10 mouse cellular contexts compared by ENCODE assay signal in the genomic region with DNA sequence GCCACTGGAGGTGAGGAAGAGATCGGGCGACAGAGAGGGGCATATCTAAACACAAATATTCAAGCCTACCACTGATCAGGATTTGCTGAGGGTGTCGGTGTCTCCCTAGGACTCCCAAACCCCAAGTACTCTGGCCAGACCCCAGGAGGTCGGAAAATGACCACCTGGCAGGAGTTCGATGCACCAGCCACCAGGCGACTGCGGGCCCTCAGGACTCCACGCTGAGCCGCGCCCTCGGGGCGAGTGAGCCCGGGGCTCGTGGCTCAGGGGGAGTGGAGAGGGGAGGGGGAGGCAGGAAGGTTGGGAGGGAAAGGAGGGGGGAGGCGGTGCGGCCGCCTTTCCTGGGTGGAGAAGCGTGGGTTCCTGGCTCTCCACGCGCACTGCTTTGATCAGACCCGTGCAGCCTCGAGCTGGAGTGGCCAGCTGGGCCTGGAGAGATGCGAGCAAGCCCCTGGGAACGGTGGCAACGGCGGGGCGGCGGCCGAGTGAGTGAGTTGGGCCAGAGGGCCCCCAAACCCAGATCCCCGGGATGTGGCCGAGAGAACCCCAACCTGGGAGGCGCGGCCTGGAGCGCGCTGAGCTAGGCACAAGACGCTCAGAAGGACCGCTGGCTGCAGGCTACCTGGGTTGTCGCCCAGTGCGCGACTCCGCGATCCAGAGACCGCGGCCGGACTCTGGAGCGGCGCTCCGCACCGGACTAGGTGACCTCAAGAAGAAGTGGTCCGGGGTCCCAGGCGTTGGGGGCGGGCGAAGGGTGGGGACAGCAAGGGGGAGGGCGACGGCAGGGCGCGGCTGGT. TPM values are rescaled to one million over a fixed set of nuclear protein-coding genes. Genes with fewer than 3 reads are reported as not detected.
DNase-seq lines count a peak whose midpoint lies in the region; ATAC-seq and TF ChIP-seq lines count a peak whose summit lies in the region.
"Had no signal": no experiment of that assay in that cellular context is flagged by ENCODE, and none has a peak within 500 bp of the region (broad histone marks: within the 10 kb centered on the region; RNA-seq: fewer than 3 reads in every experiment).

No protein-coding gene starts in this region.

- peaks cover 35% of the 10 kb centered on the region for H3K4me1 ChIP-seq in heart, embryonic 10.5 days
- peaks cover 0 to 8% of the 10 kb centered on the region in 2 experiments; a peak in 1 of 4 replicates for H3K4me1 ChIP-seq in ES-E14 (ENCODE audit: control insufficient read depth in 2 of 2, insufficient read depth in 2 of 2, low read length in 2 of 2, poor library complexity in 1 of 2)
- H3K4me1 ChIP-seq in forebrain, embryonic 15.5 days, result peaks cover 31% of the 10 kb centered on the region
- H3K4me1 ChIP-seq in liver, embryonic 15.5 days (replicated peaks), result peaks cover 29% of the 10 kb centered on the region

- H3K36me3 ChIP-seq in heart, embryonic 10.5 days, result no peaks in the 10 kb centered on the region
- no peaks in the 10 kb centered on the region for H3K36me3 ChIP-seq in ES-E14 (ENCODE audit: control insufficient read depth, insufficient read depth, low read length, poor library complexity, severe bottlenecking)
- no peaks in the 10 kb centered on the region for H3K36me3 ChIP-seq in forebrain, embryonic 15.5 days
- H3K36me3 ChIP-seq in liver, embryonic 15.5 days (replicated peaks), result no peaks in the 10 kb centered on the region

- under 1% methylated on average over 57 of the region's 57 CpGs for WGBS in heart, embryonic 10.5 days
- under 1% methylated on average over 56 of the region's 57 CpGs for WGBS in forebrain, embryonic 15.5 days
- 2% methylated on average over 56 of the region's 57 CpGs for WGBS in liver, embryonic 15.5 days (ENCODE audit: insufficient replicate concordance)

- no peaks in the 10 kb centered on the region for H3K9me3 ChIP-seq in heart, embryonic 10.5 days
- H3K9me3 ChIP-seq in ES-E14 (ENCODE audit: control insufficient read depth, insufficient read depth, low read depth, low read length), result no peaks in the 10 kb centered on the region
- H3K9me3 ChIP-seq in forebrain, embryonic 15.5 days, result no peaks in the 10 kb centered on the region
- no peaks in the 10 kb centered on the region for H3K9me3 ChIP-seq in liver, embryonic 15.5 days (replicated peaks)

- peak; percentile 51 for ATAC-seq in forebrain, embryonic 15.5 days (replicated peaks)
- peak; percentile 45 for ATAC-seq in liver, embryonic 15.5 days (ENCODE audit: insufficient read depth)
- ATAC-seq in erythroid progenitor cell, adult 5-6 weeks (replicated peaks; ENCODE audit: low FRiP score, poor library complexity, severe bottlenecking), result no peak

- H3K4me3 ChIP-seq in heart, embryonic 10.5 days, result peak overlapping the region; percentile 62
- peak overlapping the region; percentile 55 to 73 for H3K4me3 ChIP-seq in ES-E14 (ENCODE audit: insufficient read depth in 1 of 2, low read depth in 1 of 2, low read length in 2 of 2, poor library complexity in 1 of 2, severe bottlenecking in 1 of 2)
- peak overlapping the region; percentile 55 for H3K4me3 ChIP-seq in forebrain, embryonic 15.5 days
- peak overlapping the region; percentile 52 for H3K4me3 ChIP-seq in liver, embryonic 15.5 days (replicated peaks)

- H3K27me3 ChIP-seq in heart, embryonic 10.5 days (ENCODE audit: insufficient read depth, poor library complexity, severe bottlenecking), result peaks cover 100% of the 10 kb centered on the region
- peaks cover 74% of the 10 kb centered on the region for H3K27me3 ChIP-seq in forebrain, embryonic 15.5 days
- H3K27me3 ChIP-seq in liver, embryonic 15.5 days, result peaks cover 100% of the 10 kb centered on the region
- H3K27me3 ChIP-seq: CH12.LX had no signal

- H3K27ac ChIP-seq in heart, embryonic 10.5 days, result peak overlapping the region; percentile 49
- H3K27ac ChIP-seq in ES-E14 (ENCODE audit: insufficient read depth, low read depth, low read length, poor library complexity, severe bottlenecking), result no peak overlapping the region
- H3K27ac ChIP-seq in forebrain, embryonic 15.5 days (replicated peaks), result peak overlapping the region; percentile 96
- H3K27ac ChIP-seq in liver, embryonic 15.5 days (replicated peaks), result no peak overlapping the region

- peak overlapping the region; percentile 29; the same call in 1 of the 2 replicates for H3K9ac ChIP-seq in ES-E14 (ENCODE audit: insufficient read depth, low read depth, low read length, poor library complexity, severe bottlenecking)
- peak overlapping the region; percentile 69 for H3K9ac ChIP-seq in forebrain, embryonic 15.5 days (replicated peaks)
- no peak overlapping the region for H3K9ac ChIP-seq in liver, embryonic 15.5 days

- H3K4me2 ChIP-seq in forebrain, embryonic 15.5 days (replicated peaks), result peak overlapping the region; percentile 81
- peak overlapping the region; percentile 83 for H3K4me2 ChIP-seq in liver, embryonic 15.5 days

- DNase-seq in heart, embryonic 10.5 days (ENCODE audit: low spot score), result peak; percentile 80
- DNase-seq in heart, adult 9 months (ENCODE audit: low spot score in 2 of 2), result no peak
- DNase-seq in ES-E14 (ENCODE audit: low read depth, low spot score), result no peak
- peak; percentile 33 for DNase-seq in thymus, postnatal 25 days
- DNase-seq in urinary bladder, postnatal 10 days (ENCODE audit: low spot score), result no peak

- in situ Hi-C loops in ES-E14 (cut with MboI; ENCODE audit: low sequenced_read_pairs in 2 of 2, unreplicated experiment in 2 of 2), result loop anchor here (10.0 to 25.0 kb wide), 2 partner anchors 1054 to 1942 kb away; a partner anchor contains a TSS

TF ChIP-seq in ES-E14, 5 proteins besides CTCF, POLR2A, EP300 and RAD21:
- no peak for TF ChIP-seq MAFK (IDR thresholded peaks at IDR 0.05; ENCODE audit: insufficient read depth, low read depth, low read length)
- no peak for TF ChIP-seq HCFC1 (IDR thresholded peaks at IDR 0.05; ENCODE audit: borderline replicate concordance, insufficient read depth, low read length)
- no peak for TF ChIP-seq ZC3H11A (IDR thresholded peaks at IDR 0.05; ENCODE audit: borderline replicate concordance, low read depth, low read length)
- TF ChIP-seq ZNF384 (IDR thresholded peaks at IDR 0.05; ENCODE audit: low read depth, low read length), result no peak
- no peak for TF ChIP-seq CHD2 (IDR thresholded peaks at IDR 0.05; ENCODE audit: low read depth, low read length)

RNA-seq across cellular contexts. Expression of a gene that starts 1.0 kb away (rescaled TPM):
- polyA plus RNA-seq in heart, embryonic 10.5 days (2016; fragmentation: Nextera tagmentation; extraction: Ambion mirVana), result 3.5 and 4.3 TPM in 2 replicates
- total RNA-seq in ES-E14 (2012; rRNA removed), result 0.27 and 0.32 TPM in 2 replicates
- 284 and 297 TPM in 2 replicates for polyA plus RNA-seq in forebrain, embryonic 15.5 days (2015; fragmentation: Nextera tagmentation; extraction: Ambion mirVana)
- 0.05 and 0.17 TPM in 2 replicates for polyA plus RNA-seq in liver, embryonic 15.5 days (2015; fragmentation: Nextera tagmentation; extraction: Ambion mirVana)
- 2.2 TPM in 1 of 2 replicates, not detected in the other for total RNA-seq in erythroid progenitor cell, adult 5-6 weeks (2015; ENCODE audit: low replicate concordance)
- not detected in 2 replicates for total RNA-seq in erythroid progenitor cell, adult 5-6 weeks (2017; ENCODE audit: low replicate concordance)
- total RNA-seq: hematopoietic stem cell, adult 5-6 weeks had no signal

RNA-seq across cellular contexts. Expression of a gene that starts 17.6 kb away (rescaled TPM):
- polyA plus RNA-seq in heart, embryonic 10.5 days (2016; fragmentation: Nextera tagmentation; extraction: Ambion mirVana), result 3.0 and 3.9 TPM in 2 replicates
- total RNA-seq in ES-E14 (2012; rRNA removed), result 0.16 and 0.80 TPM in 2 replicates
- 67.5 and 67.8 TPM in 2 replicates for polyA plus RNA-seq in forebrain, embryonic 15.5 days (2015; fragmentation: Nextera tagmentation; extraction: Ambion mirVana)
- polyA plus RNA-seq in liver, embryonic 15.5 days (2015; fragmentation: Nextera tagmentation; extraction: Ambion mirVana), result 0.03 TPM in 1 of 2 replicates, not detected in the other
- not detected in 2 replicates for total RNA-seq in erythroid progenitor cell, adult 5-6 weeks (2015; ENCODE audit: low replicate concordance)
- total RNA-seq in erythroid progenitor cell, adult 5-6 weeks (2017; ENCODE audit: low replicate concordance), result not detected in 2 replicates
- total RNA-seq: CH12.LX; hematopoietic stem cell, adult 5-6 weeks had no signal

Comparison
In these comparisons a context has a peak if more than half of its experiments do, and no peak if none do; other contexts are left out.
1. DNase-seq: peak in heart, embryonic 10.5 days (single experiment) and thymus, postnatal 25 days (single experiment); none in heart, adult 9 months (0 of 2), ES-E14 (single experiment) and urinary bladder, postnatal 10 days (single experiment).
2. H3K27ac ChIP-seq: peak in heart, embryonic 10.5 days (single experiment) and forebrain, embryonic 15.5 days (single experiment); none in ES-E14 (single experiment) and liver, embryonic 15.5 days (single experiment).
3. RNA of a gene that starts 1.0 kb away (polyA plus RNA-seq): 284 to 297 TPM in forebrain, embryonic 15.5 days; 3.5 to 4.3 TPM in heart, embryonic 10.5 days and 0.05 to 0.17 TPM in liver, embryonic 15.5 days; every median in the first group is over 10 times any median in the second.
4. RNA of a gene that starts 17.6 kb away (polyA plus RNA-seq): 67.5 to 67.8 TPM in forebrain, embryonic 15.5 days; 3.0 to 3.9 TPM in heart, embryonic 10.5 days and 0.03 TPM in liver, embryonic 15.5 days; every median in the first group is over 10 times any median in the second.
5. Peak in every context shown above with its lines, with median percentiles within 50 percentile points of each other: H3K4me3 ChIP-seq.